Mouse (Mus musculus): ENCODE results near the gene Ndufa1.
"Not testable (repeated sequence)": the region's sequence is repeated elsewhere in the genome, so short reads cannot be mapped to it uniquely, and the experiment has no call there.

The Ndufa1 gene

GRCm38 (mm10) chrX:37191105-37191743 lies at the start of gene Ndufa1, which contains the start of gene Rnf113a1:
Gene Ndufa1, minus strand, starts transcription at chrX:37191163.
Gene Rnf113a1, plus strand, starts transcription at chrX:37191245.
- in situ Hi-C loops (cut with MboI) = no loop called here

- in situ Hi-C loops (cut with MboI) = not testable (repeated sequence)
Measured at GRCm38 (mm10) chrX:37222158-37222557, 31.2 kb upstream of the Ndufa1 start, which contains the start of gene Rhox1. Gene Rhox1, minus strand, starts transcription at chrX:37222258.

- in situ Hi-C loops (cut with MboI) = no loop called here
Measured at GRCm38 (mm10) chrX:37210941-37211340, 20.0 kb upstream of the Ndufa1 start, which contains the start of gene Gm9. Gene Gm9, minus strand, starts transcription at chrX:37211041.

- in situ Hi-C loops (cut with MboI) = no loop called here
Measured at GRCm38 (mm10) chrX:37198676-37199075, 7.7 kb upstream of the Ndufa1 start.

GRCm38 (mm10) chrX:37191744-37192379 lies 899 bp upstream of the Ndufa1 start:
- in situ Hi-C loops (cut with MboI) = no loop called here

GRCm38 (mm10) chrX:37190755-37191104 lies 233 bp downstream of the Ndufa1 start:
- in situ Hi-C loops (cut with MboI) = no loop called here

GRCm38 (mm10) chrX:37184401-37184800 lies 6.6 kb downstream of the Ndufa1 start:
- in situ Hi-C loops (cut with MboI) = not testable (repeated sequence)

GRCm38 (mm10) chrX:37168742-37169141 lies 22.2 kb downstream of the Ndufa1 start, which contains the start of gene Akap14:
Gene Akap14, minus strand, starts transcription at chrX:37168842.
- in situ Hi-C loops (cut with MboI) = no loop called here

- in situ Hi-C loops (cut with MboI) = no loop called here
Measured at GRCm38 (mm10) chrX:37167085-37167484, 23.9 kb downstream of the Ndufa1 start.

- in situ Hi-C loops (cut with MboI) = no loop called here
Measured at GRCm38 (mm10) chrX:37163115-37163514, 27.8 kb downstream of the Ndufa1 start.

- in situ Hi-C loops (cut with MboI) = no loop called here
Measured at GRCm38 (mm10) chrX:37161169-37161568, 29.8 kb downstream of the Ndufa1 start.

- in situ Hi-C loops (cut with MboI) = no loop called here
Measured at GRCm38 (mm10) chrX:37157839-37158238, 33.1 kb downstream of the Ndufa1 start.

- in situ Hi-C loops (cut with MboI) = no loop called here
Measured at GRCm38 (mm10) chrX:37144954-37145353, 46.0 kb downstream of the Ndufa1 start.

- in situ Hi-C loops (cut with MboI) = not testable (repeated sequence)
Measured at GRCm38 (mm10) chrX:37144498-37144897, 46.5 kb downstream of the Ndufa1 start.

GRCm38 (mm10) chrX:37141732-37142131 lies 49.2 kb downstream of the Ndufa1 start:
- in situ Hi-C loops (cut with MboI) = no loop called here
